Mouse (Mus musculus) natural killer cell, adult 2 months (primary cell): ENCODE measurements around the gene Surf1.

ENCODE experiments used
- DNase-seq, 2 experiments: peaks; one replicate each; pipeline ENCODE4 v3.0.0; 2022; ENCODE audit warnings: low spot score in 2 of 2

Surf1 gene

DNA sequence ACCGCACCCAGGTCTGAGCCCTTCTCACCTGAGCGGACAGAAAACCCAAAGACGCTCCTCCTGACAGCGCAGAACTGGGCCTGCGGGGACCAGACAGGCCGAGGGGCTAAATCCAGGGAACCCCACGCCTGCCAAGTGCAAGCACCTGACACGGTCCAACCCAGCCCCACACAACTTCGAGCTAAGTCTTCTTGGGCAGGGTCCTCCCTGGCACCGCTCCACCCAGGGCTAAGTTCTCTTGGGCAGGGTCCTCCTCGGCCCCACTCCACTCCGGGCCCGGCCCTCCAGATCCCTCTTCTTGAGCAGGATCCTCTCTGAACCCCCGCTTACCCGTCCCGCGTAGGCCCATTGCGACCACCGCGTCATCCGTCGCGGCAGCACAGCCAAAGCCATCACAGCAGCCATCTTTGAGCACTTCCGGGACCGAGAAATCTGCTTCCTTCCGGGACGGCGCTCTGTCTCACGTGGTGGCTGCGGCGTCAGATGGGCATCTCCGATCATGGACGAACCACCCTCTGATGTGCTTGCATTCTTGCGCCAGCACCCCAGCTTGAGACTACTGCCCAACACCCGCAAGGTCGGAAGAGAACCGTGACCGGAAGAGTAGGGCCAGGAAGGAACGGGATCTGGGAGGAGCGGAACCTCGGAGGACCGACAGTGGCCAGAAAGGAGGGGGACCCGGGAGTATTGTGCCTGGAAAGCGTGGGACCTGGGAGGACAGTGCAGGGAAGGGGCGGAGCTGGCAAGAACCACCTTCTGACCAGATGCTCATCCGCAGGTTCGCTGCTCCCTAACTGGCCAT lies at the start of gene Surf1, which contains the start of gene Surf2:
Gene Surf1, minus strand, starts transcription at position 604 of the 802 bp plus-strand sequence.
Gene Surf2, plus strand, starts transcription at position 441 of the 802 bp plus-strand sequence.
- peak; percentile 76 to 81 for DNase-seq

DNA sequence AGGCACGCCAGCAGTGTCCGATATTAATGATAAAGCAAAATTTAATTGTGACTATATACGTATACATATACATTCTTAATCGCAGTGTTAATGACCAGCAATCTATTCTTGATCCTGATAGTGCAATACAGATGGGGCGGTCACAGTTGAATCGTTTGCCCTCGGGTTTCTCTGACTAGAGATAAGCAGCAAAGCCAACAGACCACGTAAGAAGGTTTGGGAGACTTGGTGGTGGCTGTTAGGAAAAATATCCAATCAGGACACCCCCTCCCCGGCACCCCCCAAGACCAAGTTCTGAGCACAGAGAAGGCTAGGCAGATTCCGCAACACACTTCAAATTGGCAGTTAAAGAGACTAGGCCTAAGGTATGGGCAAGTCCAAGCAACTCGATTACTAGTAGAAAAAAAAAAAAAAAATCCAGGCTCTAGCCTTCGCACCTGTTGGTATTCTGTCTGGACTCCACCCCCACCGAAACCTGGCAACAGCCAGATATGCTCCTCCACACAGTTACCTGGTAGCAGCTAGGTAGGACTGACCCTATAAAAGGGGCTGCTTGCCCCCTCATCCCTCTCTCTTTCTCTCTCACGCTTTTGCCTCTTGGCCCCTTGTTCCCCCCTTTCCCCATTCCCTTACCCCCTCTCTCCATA lies 48.5 kb upstream of the Surf1 start:
- no peak for DNase-seq

DNA sequence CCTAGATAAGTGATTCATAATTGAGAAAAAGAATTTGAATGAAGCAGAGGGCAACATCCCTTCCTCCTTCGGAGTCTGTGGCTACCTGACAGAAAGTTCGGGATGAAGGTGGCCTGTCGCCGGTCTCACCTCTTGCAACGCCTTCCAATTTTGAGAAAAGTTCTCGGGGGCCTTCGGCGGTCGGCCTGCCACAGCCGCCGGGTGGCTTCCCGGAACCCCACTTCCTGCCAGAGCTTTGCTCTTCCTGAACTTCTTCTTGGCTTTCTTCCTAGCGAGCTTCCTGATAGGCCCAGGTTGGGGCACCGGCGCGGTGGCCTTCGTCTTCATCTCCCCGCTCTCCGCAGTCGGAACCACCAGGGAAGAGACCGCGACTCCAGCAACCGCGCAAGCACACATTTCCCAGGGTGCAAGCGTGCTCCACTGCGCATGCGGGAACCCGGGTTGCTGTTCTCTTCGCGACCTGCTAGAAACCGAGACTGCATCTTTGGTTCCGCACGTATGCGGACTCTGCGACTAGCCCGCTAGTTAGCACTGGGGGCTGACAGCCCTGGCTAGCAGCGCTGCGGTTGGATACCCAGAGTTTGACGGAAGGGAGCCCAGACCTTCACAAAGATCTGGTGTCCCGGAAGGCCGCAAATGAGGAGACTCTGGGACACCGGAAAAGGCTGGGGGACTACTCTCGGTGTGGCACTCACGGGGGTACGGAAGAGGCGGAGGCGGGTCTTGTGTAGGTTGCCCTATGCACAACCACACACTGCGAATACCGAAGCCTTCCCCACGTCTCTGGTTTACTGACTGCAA lies 47.8 kb upstream of the Surf1 start, which contains the start of gene Rexo4:
Gene Rexo4, minus strand, starts transcription at position 464 of the 801 bp plus-strand sequence.
- DNase-seq: peak; percentile 94

DNA sequence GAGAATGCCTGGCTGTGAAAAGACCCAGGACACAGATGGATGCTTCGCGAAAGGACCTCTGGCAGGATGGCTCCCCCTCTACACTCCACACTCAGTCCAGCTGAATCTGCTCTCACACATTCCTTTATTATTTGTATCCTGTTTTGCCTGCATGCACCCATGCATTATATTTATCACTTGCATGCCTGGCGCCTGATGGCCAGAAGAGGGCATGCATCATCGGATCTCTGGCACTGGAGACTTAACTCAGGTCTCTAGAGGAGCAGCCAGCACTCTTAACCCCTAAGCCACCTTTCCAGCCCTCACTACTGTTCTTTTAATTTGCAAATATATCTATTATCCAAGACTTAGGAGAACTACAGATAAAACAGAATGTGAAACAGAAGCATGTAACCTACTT lies 44.4 kb upstream of the Surf1 start:
- DNase-seq: no peak

DNA sequence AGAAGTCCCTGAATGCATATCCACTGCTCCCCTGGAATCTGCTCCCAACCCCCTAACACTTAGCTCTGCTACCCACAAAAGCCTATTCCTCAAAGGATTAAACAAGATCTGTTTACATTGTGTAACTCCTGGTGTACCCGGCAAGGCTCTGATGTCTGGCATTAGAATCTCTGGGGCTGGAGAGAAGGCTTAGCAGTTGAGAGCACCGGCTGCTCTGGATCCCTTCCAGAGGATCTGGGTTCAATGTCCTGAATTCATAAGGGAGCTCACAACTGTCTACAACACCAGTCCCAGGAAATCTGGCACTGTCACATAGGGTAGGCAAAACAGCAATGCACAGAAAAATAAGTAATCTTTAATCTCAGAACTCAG lies 41.1 kb upstream of the Surf1 start:
- no peak for DNase-seq

DNA sequence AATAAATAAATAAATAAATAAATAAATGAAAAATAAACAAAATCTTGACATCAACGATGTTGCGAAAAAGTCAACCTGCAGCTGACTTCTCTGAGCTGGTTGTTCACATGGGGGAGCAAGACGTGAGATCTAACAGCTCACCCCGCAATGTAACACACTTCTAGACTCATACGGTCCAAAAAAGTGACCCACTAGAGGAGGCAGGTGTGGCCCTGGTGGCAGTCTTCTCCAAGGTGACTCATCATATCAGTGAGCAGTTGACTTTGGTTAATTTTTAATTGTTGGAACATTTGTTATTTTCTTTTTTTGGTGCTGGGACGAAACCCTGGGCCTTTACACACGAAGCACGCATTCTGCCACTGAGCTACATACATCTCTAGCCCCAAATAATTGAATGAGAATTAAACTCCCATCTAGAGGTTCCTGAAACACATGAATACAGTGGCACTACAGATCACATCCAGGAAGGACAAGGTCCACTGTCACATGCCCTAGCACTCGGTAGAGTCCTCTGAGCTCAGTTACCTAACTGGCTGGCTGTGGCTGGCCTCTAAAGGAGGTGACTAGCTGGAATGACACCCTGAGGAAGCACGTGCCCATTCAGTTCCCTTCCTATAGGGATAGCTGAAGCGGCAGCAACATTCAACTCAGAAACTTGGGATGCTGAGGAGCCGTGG lies 40.6 kb upstream of the Surf1 start:
- no peak for DNase-seq

DNA sequence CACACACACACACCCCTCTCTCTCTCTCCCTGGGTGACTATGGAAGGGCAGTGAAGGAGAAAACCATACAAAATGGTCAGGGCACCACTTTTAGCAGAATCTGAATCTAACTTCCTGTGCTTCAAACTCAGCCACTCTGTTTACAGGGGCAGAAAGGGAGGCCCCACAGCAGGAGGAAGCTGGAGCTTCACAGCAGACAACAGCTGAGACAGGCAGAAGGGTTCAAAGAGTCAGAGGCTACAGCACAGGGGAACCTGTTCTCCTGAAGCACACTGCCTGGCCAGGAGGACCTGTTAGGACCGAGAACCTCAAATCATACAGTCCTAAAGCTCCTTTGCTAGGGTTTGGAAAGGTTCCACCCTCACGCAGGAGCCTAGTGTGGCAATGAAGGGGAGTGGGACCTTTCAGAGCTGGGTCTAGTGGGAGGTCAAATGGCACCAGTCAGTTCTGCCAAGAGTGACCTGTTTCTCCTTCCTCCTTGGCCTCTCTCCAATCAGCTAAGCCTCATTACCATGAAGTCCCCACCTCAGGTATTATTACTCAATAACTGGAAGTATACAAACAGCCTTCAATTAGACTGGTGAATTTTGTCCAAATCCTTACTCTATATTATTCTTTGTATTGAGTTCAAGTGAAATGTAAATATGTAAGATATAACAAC lies 38.5 kb upstream of the Surf1 start:
- no peak for DNase-seq

GRCm38 (mm10) chr2:26952866-26953265 lies 36.5 kb upstream of the Surf1 start:
- DNase-seq: no peak

GRCm38 (mm10) chr2:26952193-26952592 lies 35.9 kb upstream of the Surf1 start:
- DNase-seq: no peak

- no peak for DNase-seq
Observed at GRCm38 (mm10) chr2:26951346-26951905, 35.1 kb upstream of the Surf1 start.

DNA sequence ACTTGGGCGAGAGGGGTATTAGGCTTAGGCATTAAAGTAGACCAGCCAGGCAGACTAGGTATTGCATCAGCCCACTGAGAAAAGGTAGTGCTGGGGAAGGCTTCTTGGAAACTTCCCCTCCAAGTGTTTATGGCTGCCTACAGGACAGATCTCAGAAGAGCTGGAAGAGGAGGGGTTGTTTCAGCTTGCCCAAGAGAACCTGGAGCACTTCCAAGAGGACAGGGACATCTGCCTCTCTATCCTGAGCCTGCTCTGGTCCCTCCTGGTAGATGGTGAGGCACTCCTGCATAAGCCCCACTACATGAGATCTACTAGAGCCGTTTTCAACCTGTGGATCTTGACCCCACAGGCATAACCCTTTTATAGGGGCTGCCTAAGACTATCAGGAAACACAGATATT lies 34.1 kb upstream of the Surf1 start:
- DNase-seq: no peak

- DNase-seq: no peak
Observed at GRCm38 (mm10) chr2:26943253-26943652, 26.9 kb upstream of the Surf1 start.

GRCm38 (mm10) chr2:26941539-26941938 lies 25.2 kb upstream of the Surf1 start:
- DNase-seq: peak; percentile 43 to 53

DNA sequence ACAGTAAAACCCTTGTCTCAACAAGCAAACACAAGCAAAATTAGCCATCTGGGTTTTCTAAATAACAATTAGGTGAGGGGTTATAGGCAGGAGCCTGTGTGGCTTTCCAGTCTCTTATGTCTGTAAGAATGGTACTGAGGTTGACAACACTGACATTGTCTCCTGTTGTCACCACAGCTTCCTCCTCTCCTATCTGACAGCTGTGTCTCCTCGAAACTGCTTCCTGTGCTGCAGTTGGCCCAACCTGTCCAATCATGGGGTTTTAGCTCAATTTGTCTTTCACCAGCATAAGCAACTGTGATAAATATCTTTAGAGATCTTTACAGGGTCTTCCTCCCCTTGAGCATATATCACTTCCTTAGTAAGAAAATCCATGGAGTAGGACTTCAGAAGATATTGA lies 20.1 kb upstream of the Surf1 start:
- no peak for DNase-seq

DNA sequence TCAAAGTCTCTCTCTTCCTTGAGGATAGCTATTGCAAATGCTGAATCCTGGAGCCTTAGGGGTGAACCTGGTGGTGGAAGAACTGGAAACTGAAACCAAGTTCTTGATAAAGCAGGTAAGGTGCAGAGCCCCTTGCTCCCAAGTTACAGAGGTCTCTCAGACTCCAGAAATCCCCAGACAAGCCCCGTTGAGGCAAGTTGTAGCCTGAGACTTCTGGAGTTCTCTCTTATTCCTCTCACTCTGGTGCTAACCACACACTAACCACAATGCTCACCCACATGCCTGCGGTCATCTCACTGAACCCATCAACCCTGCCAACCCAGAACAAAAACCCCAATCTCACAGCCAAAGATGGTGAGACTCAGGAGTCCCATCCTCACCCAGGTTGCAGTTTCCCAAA lies 19.0 kb upstream of the Surf1 start:
- peak; percentile 33 to 59 for DNase-seq

DNA sequence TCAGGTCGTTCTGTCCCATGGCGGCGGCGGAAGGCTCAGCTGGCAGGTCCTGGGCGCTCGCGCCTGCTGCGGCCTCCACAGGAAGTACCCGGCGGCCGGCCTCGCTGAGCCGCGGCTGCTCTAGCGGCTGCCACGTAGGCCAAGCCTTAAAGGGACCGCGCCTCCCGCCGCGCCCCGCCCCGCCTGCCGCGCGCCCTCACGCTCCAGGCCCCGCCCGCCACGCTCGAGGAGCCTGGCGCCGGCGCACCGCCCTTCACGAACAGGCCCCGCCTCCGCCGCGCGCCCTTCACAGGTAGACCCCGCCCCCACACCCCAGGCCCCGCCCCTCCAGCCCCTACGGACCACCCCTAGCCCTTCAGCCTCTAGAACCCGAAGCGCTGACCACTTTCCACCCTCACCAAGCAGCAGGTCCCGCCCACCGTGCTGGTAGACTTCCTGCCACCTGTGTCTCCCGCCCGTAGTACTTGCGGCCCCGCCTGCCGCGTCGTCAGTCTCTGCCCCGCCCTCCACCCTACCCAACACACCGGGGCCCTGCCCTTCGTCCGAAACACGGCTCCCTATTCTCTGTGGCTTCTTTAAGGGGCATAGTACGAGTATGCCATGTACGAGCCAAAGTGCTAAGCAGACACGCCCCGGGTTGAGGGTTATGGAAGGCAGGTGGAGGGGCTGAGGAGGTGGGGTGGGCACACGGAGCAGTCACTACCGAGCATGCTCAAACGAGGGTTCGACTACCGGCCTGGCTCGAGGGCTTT lies 17.1 kb upstream of the Surf1 start, which contains the start of the genes Surf4 and Stkld1:
Gene Surf4, minus strand, starts transcription at position 625 of the 752 bp plus-strand sequence.
Gene Stkld1, plus strand, starts transcription at position 744 of the 752 bp plus-strand sequence.
- DNase-seq: peak; percentile 90 to 94

- DNase-seq: peak; percentile 13 to 19
Observed at GRCm38 (mm10) chr2:26932473-26933303, 16.4 kb upstream of the Surf1 start.

DNA sequence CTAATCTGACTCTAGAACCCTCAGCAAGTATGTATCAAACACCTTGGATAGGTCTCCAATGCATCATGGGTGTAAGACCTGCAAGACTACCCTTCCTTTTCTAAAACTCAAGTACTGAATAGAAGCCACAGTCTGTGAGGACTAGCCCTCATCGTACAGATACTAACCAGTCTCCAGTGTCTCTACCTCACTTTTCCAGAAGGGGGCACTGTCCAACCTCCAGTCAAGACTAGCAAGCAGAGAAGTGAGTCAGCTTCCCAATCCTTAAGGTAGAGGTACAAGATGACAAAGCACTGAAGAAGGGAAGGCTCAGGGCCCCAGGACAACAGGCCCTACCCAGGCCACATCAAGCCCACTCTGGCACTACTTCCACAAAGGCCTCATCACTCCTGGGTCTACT lies 14.1 kb upstream of the Surf1 start:
- peak; percentile 60 to 73 for DNase-seq
